Mouse (Mus musculus) heart, adult 2 months (tissue): ENCODE results near the gene Lyl1.

Experiments
- EP300 ChIP-seq: fragments of 200-500 bp; IDR thresholded peaks from 2 replicates; pipeline ENCODE4 v1.6.1; 2011; ENCODE audit warnings: low read depth, low read length, control low read depth; ENCODE audit not compliant: insufficient read depth
- POLR2A ChIP-seq: fragments of 200-500 bp; IDR thresholded peaks from 2 replicates; pipeline ENCODE4 v1.6.1; 2011; ENCODE audit warnings: mild to moderate bottlenecking, low read depth, low read length, control low read depth; ENCODE audit not compliant: insufficient read depth

GRCm38 (mm10) chr8:84713381-84713780, 12.1 kb downstream of the Lyl1 start:
- TF ChIP-seq POLR2A, result no peak
- TF ChIP-seq EP300, result no peak
